Mouse (Mus musculus): ENCODE measurements around the gene Gabrp. TPM values are rescaled to one million over a fixed set of nuclear protein-coding genes. Genes with fewer than 3 reads are reported as not detected.

Gene Gabrp
- total and polyA plus RNA-seq, 2 experiments from 2014 or later, result not detected

DNA sequence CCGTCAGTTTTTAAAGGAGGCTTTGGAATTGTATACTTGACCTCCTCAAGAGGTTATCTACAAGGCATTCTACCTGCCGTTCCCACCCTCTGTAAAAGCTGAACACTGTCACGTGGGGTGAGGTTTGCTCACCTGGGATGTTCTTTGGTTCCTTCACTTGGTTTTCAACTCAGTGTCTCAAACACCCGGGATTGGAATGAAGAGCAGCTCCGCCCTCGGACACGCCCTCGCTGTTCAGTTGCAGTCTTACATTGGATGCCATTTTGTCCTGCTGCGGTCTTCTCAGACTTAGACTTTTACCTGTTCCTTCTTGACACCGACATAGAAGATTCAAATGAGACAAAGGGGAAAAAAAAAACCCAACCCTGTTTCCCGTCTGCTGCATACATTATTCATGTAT, 34.6 kb downstream of the Gabrp start:
- no peak overlapping the region for H3K27ac ChIP-seq (ENCODE audit: low read depth)
- TF ChIP-seq CTCF (IDR thresholded peaks at IDR 0.05; ENCODE audit: low read depth), result no peak
- no peak for TF ChIP-seq EP300 (IDR thresholded peaks at IDR 0.05; ENCODE audit: low read depth)
- H3K9ac ChIP-seq (replicated peaks; ENCODE audit: low read depth, low read length), result no peak overlapping the region
- WGBS, result 58% methylated on average over 11 of the region's 11 CpGs
- ATAC-seq (ENCODE audit: insufficient read depth, low read depth) (no peak), DNase-seq (ENCODE audit: low spot score) (no peak)
- no peak overlapping the region for H3K4me2 ChIP-seq (ENCODE audit: low read depth, low read length)
- no peak overlapping the region for H3K4me3 ChIP-seq (ENCODE audit: low read depth, low read length)
- no peaks in the 10 kb centered on the region for H3K4me1 ChIP-seq (ENCODE audit: control insufficient read depth, insufficient read depth)
- H3K36me3 ChIP-seq (replicated peaks; ENCODE audit: control insufficient read depth, insufficient read depth, low read length), result no peaks in the 10 kb centered on the region
- H3K9me3 ChIP-seq (replicated peaks; ENCODE audit: control insufficient read depth, low read length), result no peaks in the 10 kb centered on the region
- H3K27me3 ChIP-seq (ENCODE audit: control insufficient read depth, insufficient read depth, low read length), result no peaks in the 10 kb centered on the region

DNA sequence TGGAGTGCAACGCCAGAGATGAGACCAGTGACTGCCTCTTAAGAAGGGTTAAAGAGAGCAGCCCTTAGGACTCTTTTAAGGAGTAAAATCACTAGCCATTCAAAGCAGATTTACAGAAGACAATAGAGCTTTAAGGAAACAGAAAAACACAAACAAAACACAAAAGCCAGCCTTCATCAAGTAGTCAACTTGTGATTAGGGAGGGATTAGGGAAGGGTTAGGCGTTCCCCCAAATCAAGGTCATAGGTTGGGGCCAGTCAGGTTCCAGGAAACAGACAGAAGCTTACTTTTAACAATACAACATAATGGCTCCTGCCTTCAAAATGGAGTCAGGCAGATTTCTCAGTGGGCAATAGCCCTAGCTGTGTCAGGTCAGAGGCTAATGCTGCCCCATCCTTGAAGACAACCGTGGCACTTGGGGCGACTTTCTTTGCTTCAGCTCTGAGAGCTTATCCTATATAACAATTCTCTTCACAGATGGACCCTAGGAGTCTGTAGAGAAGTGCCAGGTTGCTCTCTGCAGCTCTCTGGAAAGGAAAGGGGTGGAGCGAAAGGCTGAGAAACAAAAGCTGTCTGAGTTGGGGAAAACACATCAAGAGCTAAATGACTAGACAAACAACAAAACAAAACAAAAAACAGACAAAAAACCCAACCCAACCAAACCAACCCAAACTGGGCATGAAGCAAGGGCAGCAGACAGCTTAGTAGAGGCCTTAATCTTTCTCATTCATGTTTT, 41.2 kb downstream of the Gabrp start:
- Histone ChIP-seq H3K4me2 (ENCODE audit: low read depth, low read length) (no peak overlapping the region), H3K36me3 (replicated peaks; ENCODE audit: control insufficient read depth, insufficient read depth, low read length) (no peaks in the 10 kb centered on the region), H3K9me3 (replicated peaks; ENCODE audit: control insufficient read depth, low read length) (no peaks in the 10 kb centered on the region), H3K4me1 (ENCODE audit: control insufficient read depth, insufficient read depth) (no peaks in the 10 kb centered on the region), H3K27ac (ENCODE audit: low read depth) (no peak overlapping the region), H3K27me3 (ENCODE audit: control insufficient read depth, insufficient read depth, low read length) (no peaks in the 10 kb centered on the region), H3K9ac (replicated peaks; ENCODE audit: low read depth, low read length) (no peak overlapping the region), H3K4me3 (ENCODE audit: low read depth, low read length) (no peak overlapping the region)
- ATAC-seq (ENCODE audit: insufficient read depth, low read depth) (no peak), DNase-seq (ENCODE audit: low spot score) (no peak)
- no peak for TF ChIP-seq EP300 (IDR thresholded peaks at IDR 0.05; ENCODE audit: low read depth)
- no peak for TF ChIP-seq CTCF (IDR thresholded peaks at IDR 0.05; ENCODE audit: low read depth)
- 73% methylated on average over 5 of the region's 5 CpGs for WGBS

DNA sequence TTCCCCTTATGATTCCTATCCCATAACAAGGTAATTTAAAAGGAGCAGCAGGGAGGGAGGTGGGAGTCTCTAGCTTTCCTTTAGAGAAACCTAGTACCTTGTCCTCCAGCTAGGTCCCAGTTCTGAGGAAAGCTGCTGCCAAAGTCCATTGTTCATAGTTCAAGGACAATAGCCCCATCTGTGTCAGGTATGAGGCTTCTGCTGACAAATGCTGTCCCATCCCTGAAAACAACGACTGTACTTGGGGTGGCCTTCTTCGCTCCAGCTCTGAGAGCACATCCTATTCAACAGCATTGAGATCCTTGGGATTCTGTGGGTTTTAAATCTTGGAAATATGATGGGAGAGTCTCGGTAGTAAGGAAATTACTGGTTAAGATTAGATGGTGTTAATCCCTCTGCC, 42.1 kb downstream of the Gabrp start:
- no peak overlapping the region for H3K9ac ChIP-seq (replicated peaks; ENCODE audit: low read depth, low read length)
- no peak overlapping the region for H3K27ac ChIP-seq (ENCODE audit: low read depth)
- no peak for ATAC-seq (ENCODE audit: insufficient read depth, low read depth)
- no peak for TF ChIP-seq EP300 (IDR thresholded peaks at IDR 0.05; ENCODE audit: low read depth)
- TF ChIP-seq CTCF (IDR thresholded peaks at IDR 0.05; ENCODE audit: low read depth), result no peak
- WGBS, result 88% methylated on average over 3 of the region's 3 CpGs
- H3K4me3 ChIP-seq (ENCODE audit: low read depth, low read length), result no peak overlapping the region
- H3K4me2 ChIP-seq (ENCODE audit: low read depth, low read length), result no peak overlapping the region
- DNase-seq (ENCODE audit: low spot score), result no peak
- H3K36me3 ChIP-seq (replicated peaks; ENCODE audit: control insufficient read depth, insufficient read depth, low read length), result no peaks in the 10 kb centered on the region
- H3K4me1 ChIP-seq (ENCODE audit: control insufficient read depth, insufficient read depth), result no peaks in the 10 kb centered on the region
- H3K9me3 ChIP-seq (replicated peaks; ENCODE audit: control insufficient read depth, low read length), result no peaks in the 10 kb centered on the region
- H3K27me3 ChIP-seq (ENCODE audit: control insufficient read depth, insufficient read depth, low read length), result no peaks in the 10 kb centered on the region

DNA sequence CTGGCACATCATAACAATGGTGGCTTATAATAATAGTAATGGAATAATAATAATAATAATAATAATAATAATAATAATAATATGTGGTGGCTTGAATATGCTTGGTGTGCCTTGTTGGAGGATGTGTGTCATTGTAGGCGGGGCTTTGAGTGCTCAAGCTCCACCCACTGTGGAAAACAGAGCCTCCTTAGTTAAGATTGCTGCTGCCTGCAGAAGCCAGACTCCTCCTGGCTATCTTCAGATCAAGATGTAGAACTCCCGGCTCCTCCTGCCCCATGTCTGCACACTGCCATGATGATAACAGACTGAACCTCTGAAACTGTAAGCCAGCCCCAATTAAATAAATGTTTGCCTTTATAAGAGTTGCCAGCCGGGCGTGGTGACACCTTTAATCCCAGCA, 44.2 kb downstream of the Gabrp start:
- TF ChIP-seq CTCF (IDR thresholded peaks at IDR 0.05; ENCODE audit: low read depth), result no peak
- no peak for TF ChIP-seq EP300 (IDR thresholded peaks at IDR 0.05; ENCODE audit: low read depth)
- no peak for ATAC-seq (ENCODE audit: insufficient read depth, low read depth)
- H3K27ac ChIP-seq (ENCODE audit: low read depth), result no peak overlapping the region
- no peak overlapping the region for H3K4me3 ChIP-seq (ENCODE audit: low read depth, low read length)
- H3K4me2 ChIP-seq (ENCODE audit: low read depth, low read length), result no peak overlapping the region
- no peak for DNase-seq (ENCODE audit: low spot score)
- no peaks in the 10 kb centered on the region for H3K36me3 ChIP-seq (replicated peaks; ENCODE audit: control insufficient read depth, insufficient read depth, low read length)
- no peaks in the 10 kb centered on the region for H3K27me3 ChIP-seq (ENCODE audit: control insufficient read depth, insufficient read depth, low read length)
- H3K4me1 ChIP-seq (ENCODE audit: control insufficient read depth, insufficient read depth), result no peaks in the 10 kb centered on the region
- H3K9me3 ChIP-seq (replicated peaks; ENCODE audit: control insufficient read depth, low read length), result no peaks in the 10 kb centered on the region
- 74% methylated on average over 4 of the region's 4 CpGs for WGBS
- H3K9ac ChIP-seq (replicated peaks; ENCODE audit: low read depth, low read length), result no peak overlapping the region

DNA sequence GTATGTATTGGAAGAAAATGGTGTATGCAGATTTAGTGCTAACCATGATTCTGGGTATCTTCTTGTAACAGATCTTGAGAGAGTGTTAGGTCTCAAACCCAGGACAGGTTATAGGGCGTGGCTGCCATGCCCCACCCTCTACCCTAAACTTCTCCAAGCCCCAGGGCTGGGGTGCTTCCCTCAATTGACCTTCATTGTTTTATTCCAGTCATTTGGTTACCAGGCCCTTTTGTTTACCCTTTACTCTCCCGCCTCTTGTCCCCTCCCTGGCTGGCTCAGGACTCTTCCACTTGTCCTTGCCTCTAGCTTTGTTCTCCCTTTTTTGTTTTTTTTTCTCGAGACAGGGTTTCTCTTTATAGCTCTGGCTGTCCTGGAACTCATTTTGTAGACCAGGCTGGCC, 45.2 kb downstream of the Gabrp start:
- DNase-seq (ENCODE audit: low spot score) (no peak), ATAC-seq (ENCODE audit: insufficient read depth, low read depth) (no peak)
- Histone ChIP-seq H3K27me3 (ENCODE audit: control insufficient read depth, insufficient read depth, low read length) (no peaks in the 10 kb centered on the region), H3K4me1 (ENCODE audit: control insufficient read depth, insufficient read depth) (no peaks in the 10 kb centered on the region), H3K4me2 (ENCODE audit: low read depth, low read length) (no peak overlapping the region), H3K9ac (replicated peaks; ENCODE audit: low read depth, low read length) (no peak overlapping the region), H3K9me3 (replicated peaks; ENCODE audit: control insufficient read depth, low read length) (no peaks in the 10 kb centered on the region), H3K4me3 (ENCODE audit: low read depth, low read length) (no peak overlapping the region), H3K27ac (ENCODE audit: low read depth) (no peak overlapping the region), H3K36me3 (replicated peaks; ENCODE audit: control insufficient read depth, insufficient read depth, low read length) (no peaks in the 10 kb centered on the region)
- TF ChIP-seq EP300 (IDR thresholded peaks at IDR 0.05; ENCODE audit: low read depth) (no peak), CTCF (IDR thresholded peaks at IDR 0.05; ENCODE audit: low read depth) (no peak)
- WGBS, result 61% methylated on average over 3 of the region's 3 CpGs

DNA sequence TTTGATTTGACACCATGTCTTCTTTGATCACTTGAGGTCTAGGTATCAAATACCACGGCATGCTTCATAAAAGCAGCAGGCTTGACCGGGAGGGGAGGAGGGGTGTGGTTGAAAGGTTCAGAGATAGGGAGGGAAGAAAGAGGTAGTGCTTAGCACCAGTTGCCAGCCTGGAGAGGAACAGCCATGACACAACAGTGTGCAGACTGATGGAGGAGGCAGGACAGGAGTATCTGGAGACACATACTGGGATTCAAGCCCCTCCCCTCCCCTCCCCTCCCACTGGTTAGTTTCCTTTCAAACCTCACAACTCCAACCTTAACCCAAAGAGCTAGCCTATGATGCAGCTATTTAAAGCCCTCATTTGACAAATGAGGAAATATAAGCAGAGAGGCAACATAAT, 49.2 kb downstream of the Gabrp start:
- Histone ChIP-seq H3K4me2 (ENCODE audit: low read depth, low read length) (no peak overlapping the region), H3K36me3 (replicated peaks; ENCODE audit: control insufficient read depth, insufficient read depth, low read length) (no peaks in the 10 kb centered on the region), H3K27ac (ENCODE audit: low read depth) (no peak overlapping the region), H3K4me3 (ENCODE audit: low read depth, low read length) (no peak overlapping the region), H3K9ac (replicated peaks; ENCODE audit: low read depth, low read length) (no peak overlapping the region), H3K27me3 (ENCODE audit: control insufficient read depth, insufficient read depth, low read length) (no peaks in the 10 kb centered on the region), H3K9me3 (replicated peaks; ENCODE audit: control insufficient read depth, low read length) (no peaks in the 10 kb centered on the region), H3K4me1 (ENCODE audit: control insufficient read depth, insufficient read depth) (no peaks in the 10 kb centered on the region)
- 46% methylated on average over 2 of the region's 2 CpGs for WGBS
- TF ChIP-seq EP300 (IDR thresholded peaks at IDR 0.05; ENCODE audit: low read depth) (no peak), CTCF (IDR thresholded peaks at IDR 0.05; ENCODE audit: low read depth) (no peak)
- DNase-seq (ENCODE audit: low spot score) (no peak), ATAC-seq (ENCODE audit: insufficient read depth, low read depth) (no peak)

Data from heart, postnatal 0 days (tissue).